Mouse (Mus musculus) MEL (cell line): ENCODE measurements around the gene Cd82.

Source experiments
- CHD1 ChIP-seq: IDR thresholded peaks from 2 replicates; pipeline ENCODE4 v1.6.1; 2012; ENCODE audit warnings: low read depth, mild to moderate bottlenecking, inconsistent platforms, low read length, improper control_type of control experiment
- CHD2 ChIP-seq: IDR thresholded peaks from 2 replicates; pipeline ENCODE4 v1.6.1; 2011; ENCODE audit warnings: low read length, improper control_type of control experiment
- CTCF ChIP-seq, 3 experiments: IDR thresholded peaks in 2 of 3; conservative IDR thresholded peaks in 1 of 3; 2 replicates each; pipeline ENCODE4 v1.5.1; 2011 to 2012; ENCODE audit warnings: low read length in 3 of 3, low read depth in 2 of 3, mild to moderate bottlenecking in 2 of 3, improper control_type of control experiment in 1 of 3, inconsistent platforms in 1 of 3, mixed read lengths in 1 of 3, moderate library complexity in 1 of 3; ENCODE audit not compliant: control insufficient read depth in 1 of 3, insufficient read depth in 1 of 3, poor library complexity in 1 of 3, severe bottlenecking in 1 of 3
- EP300 ChIP-seq, 2 experiments: IDR thresholded peaks; 2 replicates each; pipeline ENCODE4 v1.6.1; 2011; ENCODE audit warnings: improper control_type of control experiment in 2 of 2, low read length in 2 of 2, low read depth in 1 of 2, mild to moderate bottlenecking in 1 of 2
- POLR2A ChIP-seq, 2 experiments: IDR thresholded peaks; 2 replicates each; pipeline ENCODE4 v1.6.1; 2011 to 2012; ENCODE audit warnings: low read length in 2 of 2, mild to moderate bottlenecking in 2 of 2, control low read depth in 1 of 2, improper control_type of control experiment in 1 of 2, low read depth in 1 of 2, moderate library complexity in 1 of 2; ENCODE audit not compliant: control insufficient read depth in 1 of 2, insufficient read depth in 1 of 2, poor library complexity in 1 of 2
- USF2 ChIP-seq, 2 experiments: IDR thresholded peaks; 2 replicates each; pipeline ENCODE4 v1.6.1; 2011 to 2012; ENCODE audit warnings: improper control_type of control experiment in 2 of 2, low read length in 2 of 2, borderline replicate concordance in 1 of 2, inconsistent platforms in 1 of 2, low read depth in 1 of 2, mild to moderate bottlenecking in 1 of 2; ENCODE audit not compliant: insufficient read depth in 1 of 2

DNA sequence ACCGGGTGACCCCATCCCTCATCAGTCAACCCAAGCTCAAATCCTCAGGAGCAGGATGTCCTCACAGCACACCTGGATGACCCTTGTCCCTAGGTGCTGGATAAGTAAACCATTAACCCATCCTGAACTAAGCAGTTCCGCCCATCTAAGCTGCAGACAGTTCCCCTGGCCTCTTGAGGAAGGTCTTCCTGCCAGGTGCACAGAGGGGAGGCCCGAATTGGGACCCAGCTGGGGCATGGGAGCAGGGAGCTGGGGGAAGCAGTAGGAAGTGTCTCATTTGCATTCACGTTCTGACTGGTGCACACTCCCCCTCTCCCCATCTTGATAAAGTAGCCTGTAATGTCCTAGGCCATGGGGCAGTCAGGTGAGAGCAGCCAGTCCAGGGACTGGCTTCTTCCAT is 50.8 kb downstream of the Cd82 start:
- TF ChIP-seq USF2 (IDR thresholded peaks at IDR 0.05; ENCODE audit: borderline replicate concordance in 1 of 2, insufficient read depth in 1 of 2, low read depth in 1 of 2, low read length in 2 of 2) (no peak), CTCF (IDR thresholded peaks at IDR 0.05 in 2 of 3, conservative IDR thresholded peaks at IDR 0.05 in 1 of 3; ENCODE audit: control insufficient read depth in 1 of 3, insufficient read depth in 1 of 3, low read depth in 2 of 3, low read length in 3 of 3, poor library complexity in 1 of 3, severe bottlenecking in 1 of 3) (no peak), CHD2 (no peak), CHD1 (no peak), EP300 (IDR thresholded peaks at IDR 0.05; ENCODE audit: low read depth in 1 of 2, low read length in 2 of 2) (no peak), POLR2A (IDR thresholded peaks at IDR 0.05; ENCODE audit: control insufficient read depth in 1 of 2, insufficient read depth in 1 of 2, low read depth in 1 of 2, low read length in 2 of 2, poor library complexity in 1 of 2) (no peak)
